Mouse (Mus musculus): ENCODE measurements around the gene Cypt1. TPM values are rescaled to one million over a fixed set of nuclear protein-coding genes. Genes with fewer than 3 reads are reported as not detected.

The Cypt1 gene
- polyA plus RNA-seq (2015; fragmentation: Nextera tagmentation; extraction: Ambion mirVana): not detected in 2 replicates

- no peak for ATAC-seq (ENCODE audit: borderline replicate concordance, extremely low read depth, low FRiP score, low TSS enrichment)
- WGBS: 93% methylated on average over 3 of the region's 3 CpGs
- no peak within 1 kb of the TSS for H3K4me3 ChIP-seq
- H3K36me3 ChIP-seq: no peaks in the 10 kb centered on the region
- no peaks in the 10 kb centered on the region for H3K9me3 ChIP-seq
- no peaks in the 10 kb centered on the region for H3K27me3 ChIP-seq
- H3K4me2 ChIP-seq: no peak within 1 kb of the TSS
- H3K9ac ChIP-seq: no peak within 1 kb of the TSS
- no peaks in the 10 kb centered on the region for H3K4me1 ChIP-seq
- no peak within 1 kb of the TSS for H3K27ac ChIP-seq
These were observed at the start of gene Cypt1 for GRCm38 (mm10) chrX:16522569-16522968. Gene Cypt1, plus strand, starts transcription at chrX:16522869.

- ATAC-seq (ENCODE audit: borderline replicate concordance, extremely low read depth, low FRiP score, low TSS enrichment): no peak
These were observed 24.1 kb downstream of the Cypt1 start for GRCm38 (mm10) chrX:16546806-16547205.

GRCm38 (mm10) chrX:16557061-16557460 is 34.4 kb downstream of the Cypt1 start:
- H3K27me3 ChIP-seq: no peaks in the 10 kb centered on the region
- H3K4me1 ChIP-seq: no peaks in the 10 kb centered on the region
- no peak overlapping the region for H3K4me2 ChIP-seq
- ATAC-seq (ENCODE audit: borderline replicate concordance, extremely low read depth, low FRiP score, low TSS enrichment): no peak
- no peaks in the 10 kb centered on the region for H3K9me3 ChIP-seq
- H3K27ac ChIP-seq: no peak overlapping the region
- WGBS: 35% methylated on average over 1 of the region's 1 CpGs
- H3K9ac ChIP-seq: no peak overlapping the region
- H3K4me3 ChIP-seq: no peak overlapping the region
- no peaks in the 10 kb centered on the region for H3K36me3 ChIP-seq

More at GRCm38 (mm10) chrX:16546806-16547205, 24.1 kb downstream of the Cypt1 start:
- H3K9me3 ChIP-seq: no peaks in the 10 kb centered on the region
- H3K36me3 ChIP-seq: no peaks in the 10 kb centered on the region
- no peaks in the 10 kb centered on the region for H3K27me3 ChIP-seq
- no peak overlapping the region for H3K4me2 ChIP-seq
- H3K4me3 ChIP-seq: no peak overlapping the region
- no peaks in the 10 kb centered on the region for H3K4me1 ChIP-seq
- no peak overlapping the region for H3K9ac ChIP-seq
- no peak overlapping the region for H3K27ac ChIP-seq

- ATAC-seq (ENCODE audit: borderline replicate concordance, extremely low read depth, low FRiP score, low TSS enrichment): no peak
- Histone ChIP-seq H3K9me3 (no peaks in the 10 kb centered on the region), H3K4me2 (no peak overlapping the region), H3K9ac (no peak overlapping the region), H3K27ac (no peak overlapping the region), H3K4me3 (no peak overlapping the region), H3K4me1 (no peaks in the 10 kb centered on the region), H3K36me3 (no peaks in the 10 kb centered on the region), H3K27me3 (no peaks in the 10 kb centered on the region)
These were observed 35.8 kb downstream of the Cypt1 start for GRCm38 (mm10) chrX:16558501-16558900.

Other genes with a start within 250 kb of the Cypt1 start
- 39.1 and 39.7 TPM in 2 replicates for gene Maoa, start 96.8 kb downstream of the Cypt1 start, polyA plus RNA-seq (2015; fragmentation: Nextera tagmentation; extraction: Ambion mirVana)

Measured in lung, embryonic 15.5 days (tissue).